Mouse (Mus musculus) small intestine, adult 2 months (tissue): ENCODE measurements around the gene Lect2. TPM values are rescaled to one million over a fixed set of nuclear protein-coding genes. Genes with fewer than 3 reads are reported as not detected.

Source experiments
- H3K27ac ChIP-seq: fragments of 200-500 bp; 2 replicates; pipeline ENCODE4 v1.5.1; 2012; ENCODE audit warnings: low read depth, low read length, control low read depth, inconsistent platforms; ENCODE audit not compliant: insufficient read depth
- H3K27me3 ChIP-seq: fragments of 200-500 bp; 2 replicates; pipeline ENCODE4 v1.6.1; 2012; ENCODE audit warnings: mild to moderate bottlenecking, moderate library complexity, low read length, inconsistent platforms; ENCODE audit not compliant: control insufficient read depth, insufficient read depth
- H3K36me3 ChIP-seq: fragments of 200-500 bp; 2 replicates; pipeline ENCODE4 v1.6.1; 2012; ENCODE audit warnings: mild to moderate bottlenecking, low read length, control low read depth, inconsistent platforms; ENCODE audit not compliant: control insufficient read depth, insufficient read depth
- H3K4me1 ChIP-seq: fragments of 200-500 bp; 2 replicates; pipeline ENCODE4 v1.6.1; 2012; ENCODE audit warnings: low read length, inconsistent platforms, mixed read lengths; ENCODE audit not compliant: control insufficient read depth, insufficient read depth, insufficient read length
- H3K4me3 ChIP-seq: fragments of 200-500 bp; 2 replicates; pipeline ENCODE4 v1.5.1; 2012; ENCODE audit warnings: low read depth, mild to moderate bottlenecking, control low read depth, inconsistent platforms, low read length, moderate library complexity
- CTCF ChIP-seq: fragments of 200-500 bp; IDR thresholded peaks from 2 replicates; pipeline ENCODE4 v1.5.1; 2012; ENCODE audit warnings: low read depth, mild to moderate bottlenecking, control low read depth, inconsistent platforms, low read length, moderate library complexity, mixed read lengths; ENCODE audit not compliant: insufficient replicate concordance, insufficient read length; ENCODE audit errors: extremely low read depth
- POLR2A ChIP-seq: fragments of 200-500 bp; IDR thresholded peaks from 2 replicates; pipeline ENCODE4 v1.6.1; 2012; ENCODE audit warnings: low read depth, mild to moderate bottlenecking, control low read depth, inconsistent platforms, low read length, moderate library complexity
- WGBS: fragments of 180-500 bp; shearing (Covaris S2); methylation state at CpG from one replicate; pipeline ENCODE4 v1.1.7; 2018; 5-methylcytosine and 5-hydroxymethylcytosine counted together
- polyA plus RNA-seq: library from polyadenylated mRNA; depleted of rRNA; stranded (reverse); fragments of >200 nt; gene quantifications from 2 replicates; pipeline ENCODE4 v1.2.3, GENCODE M21; 2012

The Lect2 gene
- polyA plus RNA-seq, 1 experiment: 2.5 TPM

DNA sequence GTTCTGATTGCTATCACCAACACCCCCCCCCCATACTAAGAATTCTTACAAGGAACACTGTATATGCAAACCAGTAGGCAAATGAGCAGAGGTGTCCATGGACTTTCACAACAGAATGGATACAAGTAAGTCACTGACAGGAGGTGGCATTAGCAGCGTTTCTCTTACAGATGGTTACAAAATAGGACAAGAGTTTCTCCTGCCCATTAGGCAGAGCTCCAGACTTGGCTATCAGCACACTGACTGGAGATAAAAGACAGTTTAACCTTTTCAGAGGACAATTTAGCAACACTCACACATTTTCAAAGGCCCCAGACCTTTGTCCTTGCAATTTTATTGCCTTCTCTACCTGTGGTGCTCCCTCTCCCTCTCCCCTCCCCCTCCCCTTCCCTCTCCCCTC is 2.3 kb upstream of the Lect2 start:
- TF ChIP-seq CTCF: no peak
- Histone ChIP-seq H3K27ac (no peak overlapping the region), H3K4me1 (peaks cover 25% of the 10 kb centered on the region; the same call in 1 of the 2 replicates), H3K27me3 (no peaks in the 10 kb centered on the region), H3K36me3 (no peaks in the 10 kb centered on the region), H3K4me3 (no peak overlapping the region)
- 5% methylated on average over 1 of the region's 1 CpGs for WGBS

DNA sequence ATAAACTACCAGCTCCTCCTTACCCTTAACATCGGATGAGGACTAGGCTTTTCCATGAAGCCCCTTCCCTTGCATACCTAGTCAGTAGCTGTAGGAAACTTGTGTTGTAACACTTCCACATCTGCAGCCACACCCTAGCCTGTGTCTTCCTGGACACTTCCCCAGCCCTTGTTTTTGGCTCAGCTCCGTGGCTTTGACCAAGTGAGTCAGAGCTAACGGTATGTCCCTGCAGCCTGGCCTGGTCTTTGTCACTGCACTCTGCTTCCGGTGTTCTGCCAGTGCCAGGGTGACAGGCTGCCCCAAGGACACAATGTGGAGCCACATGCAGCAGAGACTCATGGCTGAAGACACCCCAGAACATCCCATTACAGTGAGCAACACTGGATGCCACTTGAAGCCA is 1.1 kb upstream of the Lect2 start:
- H3K4me3 ChIP-seq: no peak overlapping the region
- WGBS: 23% methylated on average over 4 of the region's 4 CpGs
- H3K27me3 ChIP-seq: no peaks in the 10 kb centered on the region
- no peak for TF ChIP-seq CTCF
- TF ChIP-seq POLR2A: no peak
- H3K36me3 ChIP-seq: no peaks in the 10 kb centered on the region
- H3K27ac ChIP-seq: no peak overlapping the region
- peaks cover 25% of the 10 kb centered on the region; the same call in 1 of the 2 replicates for H3K4me1 ChIP-seq

DNA sequence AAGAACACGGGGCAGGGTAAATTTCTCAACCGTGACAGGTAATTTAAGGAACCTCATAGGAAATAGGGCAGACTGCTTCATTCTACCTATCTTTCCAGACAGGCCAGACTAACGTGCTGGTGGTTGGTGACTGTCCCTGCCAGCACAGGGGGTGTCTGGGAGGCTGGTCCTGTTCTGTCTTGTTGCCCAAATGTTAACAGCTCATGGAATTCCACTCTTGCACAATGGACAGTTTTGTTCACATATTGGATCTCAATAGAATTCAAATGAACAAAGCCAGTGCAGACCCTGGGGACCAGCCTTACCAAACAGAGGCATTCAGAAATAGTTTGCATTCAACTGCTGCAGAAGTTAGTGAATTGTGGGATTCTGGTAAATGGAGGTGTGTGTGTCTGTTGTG is 3.3 kb downstream of the Lect2 start:
- H3K27me3 ChIP-seq: no peaks in the 10 kb centered on the region
- TF ChIP-seq POLR2A: no peak
- no peak for TF ChIP-seq CTCF
- no peak overlapping the region for H3K4me3 ChIP-seq
- 88% methylated on average over 3 of the region's 3 CpGs for WGBS
- no peak overlapping the region for H3K27ac ChIP-seq
- no peaks in the 10 kb centered on the region for H3K36me3 ChIP-seq
- H3K4me1 ChIP-seq: peaks cover 15% of the 10 kb centered on the region; the same call in 1 of the 2 replicates

DNA sequence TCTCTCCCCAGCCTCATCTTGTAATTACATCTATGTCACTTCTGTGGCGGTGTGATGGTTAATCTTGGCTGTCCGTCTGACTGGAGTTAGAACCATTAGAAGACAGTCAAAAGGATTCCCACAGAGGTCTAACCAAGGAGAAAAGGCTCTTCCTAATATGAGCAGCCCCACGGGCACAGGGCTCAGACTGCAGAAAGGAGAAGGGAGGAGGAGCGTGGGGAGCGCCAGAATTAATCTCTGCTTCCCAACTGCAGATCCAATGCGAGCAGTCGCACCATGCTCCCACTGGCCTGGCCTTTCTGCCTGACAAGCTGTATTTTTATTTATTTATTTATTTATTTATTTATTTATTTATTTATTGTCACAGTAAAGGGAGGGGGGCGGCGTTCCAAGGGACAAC is 4.5 kb downstream of the Lect2 start:
- Histone ChIP-seq H3K4me3 (no peak overlapping the region), H3K36me3 (no peaks in the 10 kb centered on the region), H3K27ac (no peak overlapping the region), H3K27me3 (no peaks in the 10 kb centered on the region), H3K4me1 (peaks cover 6% of the 10 kb centered on the region; the same call in 1 of the 2 replicates)
- TF ChIP-seq POLR2A (no peak), CTCF (no peak)
- WGBS: 93% methylated on average over 9 of the region's 9 CpGs

DNA sequence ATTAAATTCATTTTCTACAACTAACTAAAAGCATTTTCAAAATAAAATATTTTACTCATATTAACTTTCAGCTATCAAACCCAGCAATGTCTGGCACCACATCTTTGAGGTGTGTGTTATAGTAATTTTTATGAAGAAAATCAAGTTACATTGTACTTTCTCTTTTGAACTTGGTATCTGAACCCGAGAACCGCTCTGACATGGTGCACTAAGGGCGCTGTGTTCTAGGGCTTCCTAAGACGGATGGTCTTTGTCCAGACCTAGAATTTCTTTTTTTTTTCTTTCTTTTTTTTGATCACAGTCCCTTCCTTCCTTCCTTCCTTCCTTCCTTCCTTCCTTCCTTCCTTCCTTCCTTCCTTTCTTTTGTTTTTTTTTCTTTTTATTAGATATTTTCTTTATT is 8.5 kb downstream of the Lect2 start:
- TF ChIP-seq CTCF (no peak), POLR2A (no peak)
- Histone ChIP-seq H3K4me1 (no peaks in the 10 kb centered on the region), H3K4me3 (no peak overlapping the region), H3K27me3 (no peaks in the 10 kb centered on the region), H3K36me3 (no peaks in the 10 kb centered on the region), H3K27ac (no peak overlapping the region)
- 95% methylated on average over 4 of the region's 4 CpGs for WGBS

DNA sequence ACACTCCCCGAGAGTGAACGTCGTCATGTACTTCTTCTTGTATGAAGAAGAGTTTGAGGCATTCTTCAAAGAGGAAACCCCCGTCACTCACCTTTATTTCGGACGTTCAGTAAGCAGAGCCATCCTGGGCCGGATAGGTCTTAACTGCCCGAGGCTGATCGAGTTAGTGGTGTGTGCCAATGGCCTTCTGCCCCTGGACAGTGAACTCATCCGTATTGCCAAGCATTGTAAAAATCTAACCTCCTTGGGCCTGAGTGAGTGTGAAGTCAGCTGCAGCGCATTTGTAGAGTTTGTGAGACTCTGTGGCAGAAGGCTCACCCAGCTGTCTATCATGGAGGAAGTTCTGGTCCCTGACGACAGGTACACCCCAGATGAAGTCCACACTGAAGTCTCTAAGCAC is 11.3 kb downstream of the Lect2 start:
- Histone ChIP-seq H3K27me3 (no peaks in the 10 kb centered on the region), H3K27ac (no peak overlapping the region), H3K4me1 (no peaks in the 10 kb centered on the region), H3K36me3 (no peaks in the 10 kb centered on the region), H3K4me3 (no peak overlapping the region)
- 89% methylated on average over 12 of the region's 12 CpGs for WGBS
- TF ChIP-seq POLR2A (no peak), CTCF (no peak)

DNA sequence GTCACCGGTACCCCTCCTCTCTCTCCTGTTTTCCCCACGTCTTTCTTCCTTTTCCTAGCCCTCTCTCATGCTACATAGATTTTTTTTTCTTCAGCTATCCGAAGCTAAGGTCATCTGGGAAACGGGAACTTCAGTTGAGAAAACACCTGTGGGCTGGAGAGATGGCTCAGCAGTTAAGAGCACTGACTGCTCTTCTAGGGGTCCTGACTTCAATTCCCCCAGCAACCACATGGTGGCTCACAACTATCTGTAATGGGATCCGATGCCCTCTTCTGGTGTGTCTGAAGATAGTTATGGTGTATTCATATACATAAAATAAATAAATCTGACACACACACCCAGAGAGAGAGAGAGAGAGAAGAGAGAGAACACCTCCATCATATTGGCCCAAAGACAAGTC is 12.7 kb downstream of the Lect2 start:
- TF ChIP-seq POLR2A (no peak), CTCF (no peak)
- H3K4me3 ChIP-seq: no peak overlapping the region
- H3K27me3 ChIP-seq: no peaks in the 10 kb centered on the region
- no peaks in the 10 kb centered on the region for H3K36me3 ChIP-seq
- H3K4me1 ChIP-seq: no peaks in the 10 kb centered on the region
- no peak overlapping the region for H3K27ac ChIP-seq
- 77% methylated on average over 5 of the region's 5 CpGs for WGBS

DNA sequence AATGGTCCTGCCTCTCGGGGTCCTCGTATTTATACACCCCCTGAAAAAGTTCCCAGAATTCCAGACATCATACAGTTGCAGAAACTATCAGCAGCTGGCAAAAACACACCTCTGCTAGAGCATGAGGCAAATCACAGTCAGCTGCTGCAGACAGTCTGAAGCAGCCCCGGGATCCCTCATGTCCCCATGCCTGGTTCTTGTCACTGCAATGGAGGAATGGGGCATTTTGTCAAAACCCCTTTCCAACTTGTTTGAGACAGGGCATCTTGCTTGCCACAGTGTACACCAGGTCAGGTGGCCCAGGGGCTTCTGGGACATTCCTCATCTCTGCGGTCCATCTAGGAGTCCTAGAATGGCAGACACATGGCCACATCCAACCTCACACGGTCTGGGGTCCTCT is 13.4 kb downstream of the Lect2 start:
- 88% methylated on average over 5 of the region's 5 CpGs for WGBS
- no peak for TF ChIP-seq POLR2A
- H3K4me1 ChIP-seq: no peaks in the 10 kb centered on the region
- H3K27ac ChIP-seq: no peak overlapping the region
- H3K27me3 ChIP-seq: no peaks in the 10 kb centered on the region
- H3K36me3 ChIP-seq: no peaks in the 10 kb centered on the region
- no peak overlapping the region for H3K4me3 ChIP-seq
